Mouse (Mus musculus) kidney, adult 2 months (tissue): Measurements from ENCODE around the gene Morc1.

Experiments used
- CTCF ChIP-seq: fragments of 200-500 bp; conservative IDR thresholded peaks from 2 replicates; pipeline ENCODE4 v1.5.1; 2011; ENCODE audit warnings: low read depth, mild to moderate bottlenecking, control low read depth, low read length, moderate library complexity, mixed read lengths; ENCODE audit not compliant: insufficient read depth, insufficient read length
- POLR2A ChIP-seq: fragments of 200-500 bp; IDR thresholded peaks from one replicate; pipeline ENCODE4 v1.6.1; 2011; ENCODE audit warnings: low read depth, low read length, control low read depth

GRCm38 (mm10) chr16:48613783-48614182 lies 182.7 kb downstream of the Morc1 start:
- TF ChIP-seq CTCF (no peak), POLR2A (no peak)
